Mouse (Mus musculus): ENCODE measurements around the gene Synpo2.

- no peak for TF ChIP-seq CTCF (IDR thresholded peaks at IDR 0.05; ENCODE audit: low read depth, low read length)
- no peak for TF ChIP-seq GATA1 (IDR thresholded peaks at IDR 0.05; ENCODE audit: borderline replicate concordance, low read length)
- no peak for TF ChIP-seq TAL1 (conservative IDR thresholded peaks at IDR 0.05; ENCODE audit: low read depth, low read length)
- TF ChIP-seq POLR2AphosphoS5 (IDR thresholded peaks at IDR 0.05; ENCODE audit: insufficient replicate concordance, low read depth, low read length) = no peak
- no peak for TF ChIP-seq GATA2 (IDR thresholded peaks at IDR 0.05; ENCODE audit: borderline replicate concordance, low read depth, low read length)
Observed at GRCm38 (mm10) chr3:123235495-123235894, 454 bp downstream of the Synpo2 start.

All from G1E (cell line).